Mouse (Mus musculus): ENCODE results near the gene Helb. TPM values are rescaled to one million over a fixed set of nuclear protein-coding genes. Genes with fewer than 3 reads are reported as not detected.

The Helb gene
- polyA plus RNA-seq, 1 experiment from 2014 or later = 12.1 TPM

GRCm38 (mm10) chr10:120061238-120062130 is 51.3 kb downstream of the Helb start:
- DNase-seq (ENCODE audit: low spot score) = no peak
- H3K36me3 ChIP-seq (ENCODE audit: control insufficient read depth, insufficient read depth, low read length) = no peaks in the 10 kb centered on the region
- WGBS = 65% methylated on average over 24 of the region's 24 CpGs
- H3K9ac ChIP-seq (ENCODE audit: low read depth, low read length) = no peak overlapping the region
- H3K27me3 ChIP-seq (replicated peaks; ENCODE audit: control insufficient read depth, insufficient read depth, low read length) = no peaks in the 10 kb centered on the region
- H3K9me3 ChIP-seq (ENCODE audit: control insufficient read depth, low read length) = no peaks in the 10 kb centered on the region
- ATAC-seq (replicated peaks; ENCODE audit: low FRiP score) = no peak
- H3K4me2 ChIP-seq = no peak overlapping the region; the same call in 1 of the 2 replicates
- H3K4me1 ChIP-seq (replicated peaks; ENCODE audit: control insufficient read depth, insufficient read depth, low read length) = no peaks in the 10 kb centered on the region
- H3K27ac ChIP-seq (ENCODE audit: low read depth, low read length) = no peak overlapping the region
- H3K4me3 ChIP-seq (ENCODE audit: low read depth, low read length) = no peak overlapping the region

DNA sequence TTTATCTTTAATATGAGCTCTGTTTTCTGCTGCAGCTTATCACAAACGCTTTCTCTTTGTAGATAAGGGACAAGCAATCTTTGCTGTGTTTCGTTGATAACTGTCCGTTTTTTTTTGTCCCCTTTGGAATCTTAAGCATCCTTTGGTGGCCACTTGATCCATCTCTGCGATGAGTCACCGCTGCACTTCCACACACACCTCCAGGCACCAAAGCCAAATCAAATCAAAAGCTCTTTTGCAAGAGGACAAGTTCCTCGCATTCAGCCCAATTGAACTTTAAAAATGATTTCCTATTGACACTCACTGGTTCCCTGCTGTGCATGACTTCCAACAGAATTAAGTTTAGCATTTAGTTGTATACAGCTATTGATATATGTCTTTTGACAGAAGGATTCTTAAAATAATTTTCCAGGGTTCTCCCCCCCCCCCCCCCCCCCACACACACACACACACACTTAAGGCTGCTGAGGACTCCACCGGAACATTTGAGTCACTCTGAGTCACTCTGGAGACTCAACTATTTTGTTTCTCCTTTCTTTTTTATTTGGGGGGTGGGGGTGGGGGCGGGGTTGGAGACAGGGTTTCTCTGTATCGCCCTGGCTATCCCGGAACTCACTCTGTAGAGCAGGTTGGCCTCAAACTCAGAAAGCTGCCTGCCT is 52.1 kb downstream of the Helb start:
- Histone ChIP-seq H3K27ac (ENCODE audit: low read depth, low read length) (no peak overlapping the region), H3K4me1 (replicated peaks; ENCODE audit: control insufficient read depth, insufficient read depth, low read length) (no peaks in the 10 kb centered on the region), H3K4me2 (no peak overlapping the region), H3K27me3 (replicated peaks; ENCODE audit: control insufficient read depth, insufficient read depth, low read length) (no peaks in the 10 kb centered on the region), H3K36me3 (ENCODE audit: control insufficient read depth, insufficient read depth, low read length) (no peaks in the 10 kb centered on the region), H3K9me3 (ENCODE audit: control insufficient read depth, low read length) (no peaks in the 10 kb centered on the region), H3K4me3 (ENCODE audit: low read depth, low read length) (no peak overlapping the region), H3K9ac (ENCODE audit: low read depth, low read length) (no peak overlapping the region)
- DNase-seq (ENCODE audit: low spot score) (no peak), ATAC-seq (replicated peaks; ENCODE audit: low FRiP score) (no peak)
- WGBS = 52% methylated on average over 10 of the region's 10 CpGs

- DNase-seq (ENCODE audit: low spot score) (no peak), ATAC-seq (replicated peaks; ENCODE audit: low FRiP score) (no peak)
- Histone ChIP-seq H3K27ac (ENCODE audit: low read depth, low read length) (no peak overlapping the region), H3K27me3 (replicated peaks; ENCODE audit: control insufficient read depth, insufficient read depth, low read length) (no peaks in the 10 kb centered on the region), H3K36me3 (ENCODE audit: control insufficient read depth, insufficient read depth, low read length) (peaks cover 6% of the 10 kb centered on the region), H3K4me1 (replicated peaks; ENCODE audit: control insufficient read depth, insufficient read depth, low read length) (no peaks in the 10 kb centered on the region), H3K9me3 (ENCODE audit: control insufficient read depth, low read length) (no peaks in the 10 kb centered on the region), H3K9ac (ENCODE audit: low read depth, low read length) (no peak overlapping the region), H3K4me2 (no peak overlapping the region), H3K4me3 (ENCODE audit: low read depth, low read length) (no peak overlapping the region)
- 79% methylated on average over 2 of the region's 2 CpGs for WGBS
Observed at GRCm38 (mm10) chr10:120044714-120045234, 68.0 kb downstream of the Helb start.

GRCm38 (mm10) chr10:120044237-120044636 is 68.5 kb downstream of the Helb start:
- no peak overlapping the region for H3K27ac ChIP-seq (ENCODE audit: low read depth, low read length)
- DNase-seq (ENCODE audit: low spot score) (no peak), ATAC-seq (replicated peaks; ENCODE audit: low FRiP score) (no peak)
- H3K9me3 ChIP-seq (ENCODE audit: control insufficient read depth, low read length) = no peaks in the 10 kb centered on the region
- H3K4me2 ChIP-seq = no peak overlapping the region
- no peak overlapping the region for H3K4me3 ChIP-seq (ENCODE audit: low read depth, low read length)
- H3K4me1 ChIP-seq (replicated peaks; ENCODE audit: control insufficient read depth, insufficient read depth, low read length) = no peaks in the 10 kb centered on the region
- H3K36me3 ChIP-seq (ENCODE audit: control insufficient read depth, insufficient read depth, low read length) = peaks cover under 1% of the 10 kb centered on the region; the same call in 1 of the 2 replicates
- 91% methylated on average over 6 of the region's 6 CpGs for WGBS
- H3K9ac ChIP-seq (ENCODE audit: low read depth, low read length) = no peak overlapping the region
- no peaks in the 10 kb centered on the region for H3K27me3 ChIP-seq (replicated peaks; ENCODE audit: control insufficient read depth, insufficient read depth, low read length)

- no peak overlapping the region for H3K4me2 ChIP-seq
- H3K27ac ChIP-seq (ENCODE audit: low read depth, low read length) = no peak overlapping the region
- H3K27me3 ChIP-seq (replicated peaks; ENCODE audit: control insufficient read depth, insufficient read depth, low read length) = no peaks in the 10 kb centered on the region
- H3K36me3 ChIP-seq (ENCODE audit: control insufficient read depth, insufficient read depth, low read length) = no peaks in the 10 kb centered on the region
- H3K4me3 ChIP-seq (ENCODE audit: low read depth, low read length) = no peak overlapping the region
- H3K9ac ChIP-seq (ENCODE audit: low read depth, low read length) = no peak overlapping the region
- ATAC-seq (replicated peaks; ENCODE audit: low FRiP score) (no peak), DNase-seq (ENCODE audit: low spot score) (no peak)
- WGBS = 85% methylated on average over 5 of the region's 5 CpGs
- no peaks in the 10 kb centered on the region for H3K4me1 ChIP-seq (replicated peaks; ENCODE audit: control insufficient read depth, insufficient read depth, low read length)
- H3K9me3 ChIP-seq (ENCODE audit: control insufficient read depth, low read length) = no peaks in the 10 kb centered on the region
Observed at GRCm38 (mm10) chr10:120038194-120038593, 74.6 kb downstream of the Helb start.

- no peak overlapping the region for H3K4me3 ChIP-seq (ENCODE audit: low read depth, low read length)
Observed at GRCm38 (mm10) chr10:120035824-120036223, 77.0 kb downstream of the Helb start.

DNA sequence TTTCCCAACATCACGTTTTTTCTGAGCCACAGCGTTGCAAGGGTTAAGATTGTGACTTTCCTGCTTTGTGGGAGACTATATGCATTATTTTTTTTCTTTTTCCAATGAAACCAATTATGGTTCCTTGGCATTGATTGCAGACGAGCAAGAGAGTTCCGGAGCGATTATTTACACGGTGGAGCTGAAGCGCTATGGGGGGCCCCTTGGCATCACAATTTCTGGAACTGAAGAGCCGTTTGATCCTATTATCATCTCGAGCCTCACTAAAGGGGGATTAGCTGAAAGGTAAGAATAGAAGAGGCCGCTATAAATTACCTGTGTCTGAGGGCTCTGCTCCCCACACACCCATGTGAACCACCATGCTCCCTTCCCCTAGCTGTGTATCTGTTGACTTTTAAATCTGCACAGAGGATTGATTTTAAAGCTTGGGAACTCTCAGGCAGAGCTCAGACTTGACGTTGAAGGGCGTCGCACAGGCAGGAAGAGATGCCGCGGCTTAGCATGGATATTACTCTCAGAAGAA is 77.5 kb downstream of the Helb start:
- no peaks in the 10 kb centered on the region for H3K27me3 ChIP-seq (replicated peaks; ENCODE audit: control insufficient read depth, insufficient read depth, low read length)
- 64% methylated on average over 15 of the region's 15 CpGs for WGBS
- H3K27ac ChIP-seq (ENCODE audit: low read depth, low read length) = no peak overlapping the region
- H3K4me1 ChIP-seq (replicated peaks; ENCODE audit: control insufficient read depth, insufficient read depth, low read length) = no peaks in the 10 kb centered on the region
- H3K9ac ChIP-seq (ENCODE audit: low read depth, low read length) = no peak overlapping the region
- ATAC-seq (replicated peaks; ENCODE audit: low FRiP score) (no peak), DNase-seq (ENCODE audit: low spot score) (no peak)
- no peak overlapping the region for H3K4me2 ChIP-seq
- H3K9me3 ChIP-seq (ENCODE audit: control insufficient read depth, low read length) = no peaks in the 10 kb centered on the region
- H3K36me3 ChIP-seq (ENCODE audit: control insufficient read depth, insufficient read depth, low read length) = no peaks in the 10 kb centered on the region
- H3K4me3 ChIP-seq (ENCODE audit: low read depth, low read length) = no peak overlapping the region

More at GRCm38 (mm10) chr10:120035824-120036223, 77.0 kb downstream of the Helb start:
- no peak for ATAC-seq (replicated peaks; ENCODE audit: low FRiP score)
- no peaks in the 10 kb centered on the region for H3K4me1 ChIP-seq (replicated peaks; ENCODE audit: control insufficient read depth, insufficient read depth, low read length)
- no peak overlapping the region for H3K9ac ChIP-seq (ENCODE audit: low read depth, low read length)
- H3K4me2 ChIP-seq = no peak overlapping the region
- no peaks in the 10 kb centered on the region for H3K9me3 ChIP-seq (ENCODE audit: control insufficient read depth, low read length)
- WGBS = 75% methylated on average over 6 of the region's 6 CpGs
- H3K27ac ChIP-seq (ENCODE audit: low read depth, low read length) = no peak overlapping the region
- H3K27me3 ChIP-seq (replicated peaks; ENCODE audit: control insufficient read depth, insufficient read depth, low read length) = no peaks in the 10 kb centered on the region
- DNase-seq (ENCODE audit: low spot score) = no peak
- H3K36me3 ChIP-seq (ENCODE audit: control insufficient read depth, insufficient read depth, low read length) = no peaks in the 10 kb centered on the region

DNA sequence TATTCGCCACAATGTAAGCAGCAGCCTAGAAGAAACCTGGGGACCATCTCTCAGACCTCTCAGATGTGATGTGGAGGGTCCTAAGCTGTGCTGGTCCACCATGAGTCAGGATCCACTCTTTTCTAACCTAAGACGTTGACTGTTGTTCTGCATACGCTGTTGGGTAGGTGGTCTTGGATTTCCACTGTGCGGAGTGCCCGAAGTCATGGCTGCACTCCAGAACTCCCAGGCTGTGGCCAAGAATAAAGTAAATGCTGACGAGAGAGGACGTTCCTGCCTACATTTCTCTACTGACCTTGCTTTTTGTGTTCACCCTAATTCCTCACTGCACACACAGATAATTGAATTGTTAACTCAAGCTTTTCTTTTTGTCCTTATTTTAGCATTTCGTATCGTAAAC is 78.9 kb downstream of the Helb start:
- DNase-seq (ENCODE audit: low spot score) = no peak
- WGBS = 88% methylated on average over 9 of the region's 9 CpGs

More for the DNA sequence above, 78.9 kb downstream of the Helb start:
- Histone ChIP-seq H3K27ac (ENCODE audit: low read depth, low read length) (no peak overlapping the region), H3K9me3 (ENCODE audit: control insufficient read depth, low read length) (no peaks in the 10 kb centered on the region), H3K27me3 (replicated peaks; ENCODE audit: control insufficient read depth, insufficient read depth, low read length) (no peaks in the 10 kb centered on the region), H3K4me2 (no peak overlapping the region), H3K9ac (ENCODE audit: low read depth, low read length) (no peak overlapping the region), H3K36me3 (ENCODE audit: control insufficient read depth, insufficient read depth, low read length) (no peaks in the 10 kb centered on the region), H3K4me1 (replicated peaks; ENCODE audit: control insufficient read depth, insufficient read depth, low read length) (no peaks in the 10 kb centered on the region), H3K4me3 (ENCODE audit: low read depth, low read length) (no peak overlapping the region)
- ATAC-seq (replicated peaks; ENCODE audit: low FRiP score) = no peak
